Mouse (Mus musculus): ENCODE results near the gene Klc3. TPM values are rescaled to one million over a fixed set of nuclear protein-coding genes. Genes with fewer than 3 reads are reported as not detected.

Klc3 gene
- polyA plus RNA-seq, 1 experiment from 2014 or later = 7.5 TPM

DNA sequence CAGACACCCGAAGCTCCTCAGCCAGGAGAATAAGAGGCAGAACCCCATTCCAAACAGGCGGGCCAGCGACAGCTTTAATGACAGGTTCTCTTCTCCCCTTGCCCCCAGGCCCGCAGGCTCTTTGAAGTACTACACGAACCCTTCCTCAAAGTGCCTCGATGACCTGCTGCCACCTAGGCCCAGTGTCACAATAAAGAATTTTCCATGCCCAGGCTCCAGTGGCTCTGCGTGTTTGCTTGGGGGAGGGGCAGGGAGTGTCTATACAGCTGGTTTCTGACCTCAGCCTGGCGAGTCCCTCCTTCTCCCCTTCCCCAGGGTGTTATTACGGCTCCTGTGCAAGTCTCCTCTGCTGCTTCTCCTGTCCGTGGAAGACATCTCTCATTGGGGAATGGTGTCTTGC, 47.6 kb downstream of the Klc3 start:
- 74% methylated on average over 10 of the region's 10 CpGs for WGBS
- Histone ChIP-seq H3K9ac (no peak overlapping the region), H3K4me3 (ENCODE audit: low read depth, low read length) (no peak overlapping the region), H3K27me3 (ENCODE audit: insufficient read depth, low read length) (no peaks in the 10 kb centered on the region), H3K36me3 (ENCODE audit: insufficient read depth) (peaks cover 57% of the 10 kb centered on the region), H3K4me1 (ENCODE audit: insufficient read depth) (no peaks in the 10 kb centered on the region), H3K27ac (ENCODE audit: low read depth) (no peak overlapping the region), H3K9me3 (ENCODE audit: low read depth, low read length) (no peaks in the 10 kb centered on the region), H3K4me2 (no peak overlapping the region)
- no peak for DNase-seq
- no peak for TF ChIP-seq CTCF (IDR thresholded peaks at IDR 0.05; ENCODE audit: low read depth)
- no peak for ATAC-seq (ENCODE audit: insufficient read depth)

DNA sequence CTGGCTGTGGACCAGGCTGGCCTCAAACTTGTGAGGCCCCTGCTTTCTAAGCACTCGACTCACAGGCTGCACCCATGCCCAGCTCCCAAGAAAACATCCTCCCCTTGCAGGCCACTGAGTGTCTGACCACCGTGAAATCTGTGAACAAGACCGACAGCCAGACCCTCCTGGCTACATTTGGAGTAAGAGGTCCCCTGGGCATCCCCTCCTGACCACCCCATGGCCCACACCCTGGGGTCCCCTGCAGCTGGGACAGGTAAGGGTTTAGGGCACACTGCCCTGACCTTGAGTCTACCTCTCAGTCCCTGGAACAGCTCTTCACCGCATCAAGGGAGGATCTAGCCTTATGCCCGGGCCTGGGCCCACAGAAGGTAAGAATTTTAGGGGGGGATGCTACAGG, 48.9 kb downstream of the Klc3 start:
- H3K4me1 ChIP-seq (ENCODE audit: insufficient read depth) = no peaks in the 10 kb centered on the region
- ATAC-seq (ENCODE audit: insufficient read depth) (no peak), DNase-seq (no peak)
- H3K9ac ChIP-seq = no peak overlapping the region
- no peak overlapping the region for H3K27ac ChIP-seq (ENCODE audit: low read depth)
- no peak overlapping the region for H3K4me3 ChIP-seq (ENCODE audit: low read depth, low read length)
- H3K4me2 ChIP-seq = no peak overlapping the region
- peaks cover 67% of the 10 kb centered on the region for H3K36me3 ChIP-seq (ENCODE audit: insufficient read depth)
- H3K27me3 ChIP-seq (ENCODE audit: insufficient read depth, low read length) = no peaks in the 10 kb centered on the region
- no peak for TF ChIP-seq CTCF (IDR thresholded peaks at IDR 0.05; ENCODE audit: low read depth)
- no peaks in the 10 kb centered on the region for H3K9me3 ChIP-seq (ENCODE audit: low read depth, low read length)
- WGBS = 84% methylated on average over 5 of the region's 5 CpGs

DNA sequence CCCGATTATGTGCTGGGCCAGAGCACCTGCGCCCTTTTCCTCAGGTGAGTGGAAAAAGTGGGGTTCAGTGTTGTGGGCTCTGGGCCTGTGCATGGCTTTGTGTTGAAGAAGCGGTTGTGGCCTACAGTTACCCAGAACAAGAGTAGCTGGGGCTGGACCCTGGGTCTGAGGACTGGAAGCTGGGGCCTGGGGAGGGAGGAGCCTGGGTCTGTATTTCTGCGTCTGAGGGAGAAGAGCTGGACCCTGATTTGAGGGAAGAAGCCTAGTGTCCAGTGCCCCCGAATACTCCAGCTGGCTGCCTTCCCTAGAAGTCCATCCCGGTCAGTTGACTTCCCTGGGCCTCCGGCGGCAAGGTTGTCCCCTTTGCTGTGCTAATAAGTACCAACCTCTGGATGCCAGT, 53.7 kb downstream of the Klc3 start:
- 88% methylated on average over 8 of the region's 8 CpGs for WGBS
- Histone ChIP-seq H3K27me3 (ENCODE audit: insufficient read depth, low read length) (no peaks in the 10 kb centered on the region), H3K4me1 (ENCODE audit: insufficient read depth) (no peaks in the 10 kb centered on the region), H3K9ac (no peak overlapping the region), H3K4me3 (ENCODE audit: low read depth, low read length) (no peak overlapping the region), H3K9me3 (ENCODE audit: low read depth, low read length) (no peaks in the 10 kb centered on the region), H3K4me2 (no peak overlapping the region), H3K36me3 (ENCODE audit: insufficient read depth) (peaks cover 61% of the 10 kb centered on the region), H3K27ac (ENCODE audit: low read depth) (no peak overlapping the region)
- no peak for TF ChIP-seq CTCF (IDR thresholded peaks at IDR 0.05; ENCODE audit: low read depth)
- no peak for DNase-seq
- no peak for ATAC-seq (ENCODE audit: insufficient read depth)

DNA sequence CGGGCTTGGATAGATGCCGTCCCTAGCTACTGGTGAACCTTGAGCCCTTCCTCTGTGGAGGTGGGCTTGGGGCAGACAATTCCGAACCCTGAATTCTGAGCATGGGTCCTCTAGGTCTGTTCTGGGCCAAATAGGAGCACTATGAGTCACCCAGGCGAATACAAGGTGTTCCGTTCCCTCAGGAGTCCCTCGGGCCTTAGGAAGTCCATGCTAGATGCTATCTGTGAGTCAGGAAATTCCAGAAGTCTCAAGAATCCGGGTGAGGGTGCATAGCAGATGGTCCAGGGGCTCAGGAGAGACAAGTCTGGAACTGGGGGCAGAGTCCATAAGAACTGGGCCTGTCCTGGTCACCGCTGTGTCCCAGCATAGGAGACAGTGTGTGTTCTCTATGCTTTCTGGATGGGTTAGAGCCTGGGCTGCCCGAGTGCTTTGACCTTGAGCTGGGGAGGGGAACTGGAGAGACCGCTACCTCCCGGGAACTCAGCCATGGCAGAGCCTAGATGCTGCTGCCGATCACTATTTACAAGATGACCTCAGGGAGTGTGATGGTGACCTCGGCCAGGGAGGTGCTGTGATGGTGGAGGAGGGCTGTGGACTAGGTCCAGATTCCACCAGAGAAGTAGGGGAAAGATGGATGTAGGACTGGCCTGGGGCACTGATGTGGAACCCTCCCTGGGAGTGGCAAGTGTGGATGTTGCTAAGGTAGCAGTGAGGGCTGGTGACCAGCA, 54.6 kb downstream of the Klc3 start:
- no peak overlapping the region for H3K4me3 ChIP-seq (ENCODE audit: low read depth, low read length)
- no peak for TF ChIP-seq CTCF (IDR thresholded peaks at IDR 0.05; ENCODE audit: low read depth)
- H3K36me3 ChIP-seq (ENCODE audit: insufficient read depth) = peaks cover 52% of the 10 kb centered on the region
- no peaks in the 10 kb centered on the region for H3K27me3 ChIP-seq (ENCODE audit: insufficient read depth, low read length)
- WGBS = 82% methylated on average over 13 of the region's 13 CpGs
- DNase-seq (no peak), ATAC-seq (ENCODE audit: insufficient read depth) (no peak)
- H3K9me3 ChIP-seq (ENCODE audit: low read depth, low read length) = no peaks in the 10 kb centered on the region
- no peak overlapping the region for H3K9ac ChIP-seq
- H3K27ac ChIP-seq (ENCODE audit: low read depth) = no peak overlapping the region
- no peaks in the 10 kb centered on the region for H3K4me1 ChIP-seq (ENCODE audit: insufficient read depth)
- no peak overlapping the region for H3K4me2 ChIP-seq

DNA sequence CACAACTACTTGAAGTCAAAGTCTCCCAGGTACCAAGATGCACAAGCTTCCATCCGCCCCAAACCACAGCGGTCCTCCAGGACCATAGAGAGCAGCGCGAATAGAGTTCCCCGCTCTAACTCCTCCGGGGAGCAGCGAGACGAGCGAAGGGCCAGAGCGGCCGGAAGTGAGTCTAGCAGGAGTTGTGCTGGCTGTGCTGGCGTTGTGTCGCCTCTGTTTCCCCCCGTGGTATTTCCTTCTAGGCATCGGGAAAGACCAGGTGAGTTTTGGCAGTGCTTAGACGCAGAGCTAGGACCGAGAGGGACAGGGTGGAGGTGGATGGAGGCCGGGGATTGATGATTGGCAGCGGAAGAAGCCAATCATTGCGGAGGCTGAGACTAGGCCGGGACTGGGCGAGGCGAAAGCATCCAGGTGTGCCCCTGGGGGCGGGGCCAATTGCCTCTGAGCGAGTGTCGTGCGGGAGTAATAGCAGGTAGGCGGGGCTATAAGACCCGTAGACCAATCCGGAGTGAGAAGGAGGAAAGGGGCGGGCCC, 58.9 kb downstream of the Klc3 start:
- WGBS = under 1% methylated on average over 31 of the region's 31 CpGs
- H3K27ac ChIP-seq (ENCODE audit: low read depth) = peak overlapping the region; percentile 88; the same call in 1 of the 2 replicates
- no peaks in the 10 kb centered on the region for H3K9me3 ChIP-seq (ENCODE audit: low read depth, low read length)
- DNase-seq (peak; percentile 97), ATAC-seq (ENCODE audit: insufficient read depth) (peak; percentile 89)
- TF ChIP-seq CTCF (IDR thresholded peaks at IDR 0.05; ENCODE audit: low read depth) = 0 out of 2 replicates have a peak, but pooled peaks have one; percentile 2
- peak overlapping the region; percentile 70 for H3K9ac ChIP-seq
- peak overlapping the region; percentile 70 for H3K4me3 ChIP-seq (ENCODE audit: low read depth, low read length)
- peak overlapping the region; percentile 83 for H3K4me2 ChIP-seq
- H3K27me3 ChIP-seq (ENCODE audit: insufficient read depth, low read length) = peaks cover 12% of the 10 kb centered on the region
- H3K36me3 ChIP-seq (ENCODE audit: insufficient read depth) = peaks cover 19% of the 10 kb centered on the region
- H3K4me1 ChIP-seq (ENCODE audit: insufficient read depth) = no peaks in the 10 kb centered on the region; the same call in 1 of the 2 replicates

MicroRNAs within 50 kb of the gene (microRNA counts, 519-probe panel; counts per million panel counts)
- microRNA mmu-miR-343 = 30.5 counts per million

Small RNA genes within 50 kb of the gene (microRNA-seq; reads per million reads assigned to microRNA genes)
- not detected for gene Mir343 (ENCODE audit: borderline number of aligned reads)

Other genes starting within 250 kb of the Klc3 start
- gene Gipr, start 238.0 kb downstream of the Klc3 start, polyA plus RNA-seq (2014; fragmentation: Nextera tagmentation; extraction: Ambion mirVana) = 0.26 and 0.85 TPM in 2 replicates
- gene Eml2, start 227.7 kb downstream of the Klc3 start, polyA plus RNA-seq (2014; fragmentation: Nextera tagmentation; extraction: Ambion mirVana) = 2.6 and 2.7 TPM in 2 replicates
- 1.6 and 2.2 TPM in 2 replicates for gene Gpr4, start 191.6 kb downstream of the Klc3 start, polyA plus RNA-seq (2014; fragmentation: Nextera tagmentation; extraction: Ambion mirVana)
- gene Opa3, start 175.8 kb downstream of the Klc3 start, polyA plus RNA-seq (2014; fragmentation: Nextera tagmentation; extraction: Ambion mirVana) = 38.0 and 39.4 TPM in 2 replicates
- gene Vasp, start 132.3 kb downstream of the Klc3 start, polyA plus RNA-seq (2014; fragmentation: Nextera tagmentation; extraction: Ambion mirVana) = 88.9 and 95.3 TPM in 2 replicates
- not detected in 2 replicates for gene Ppm1n, start 124.0 kb downstream of the Klc3 start, polyA plus RNA-seq (2014; fragmentation: Nextera tagmentation; extraction: Ambion mirVana)
- gene Rtn2, start 121.5 kb downstream of the Klc3 start, polyA plus RNA-seq (2014; fragmentation: Nextera tagmentation; extraction: Ambion mirVana) = 8.0 and 9.1 TPM in 2 replicates
- not detected in 2 replicates for gene Fosb, start 94.1 kb downstream of the Klc3 start, polyA plus RNA-seq (2014; fragmentation: Nextera tagmentation; extraction: Ambion mirVana)
- gene Ercc1, start 59.3 kb downstream of the Klc3 start, polyA plus RNA-seq (2014; fragmentation: Nextera tagmentation; extraction: Ambion mirVana) = 88.6 and 90.5 TPM in 2 replicates
- gene Cd3eap, start 44.6 kb downstream of the Klc3 start, polyA plus RNA-seq (2014; fragmentation: Nextera tagmentation; extraction: Ambion mirVana) = 21.3 and 24.2 TPM in 2 replicates
- gene Ppp1r13l, start 44.4 kb downstream of the Klc3 start, polyA plus RNA-seq (2014; fragmentation: Nextera tagmentation; extraction: Ambion mirVana) = 5.4 and 7.9 TPM in 2 replicates
- gene Ercc2, start 22.1 kb downstream of the Klc3 start, polyA plus RNA-seq (2014; fragmentation: Nextera tagmentation; extraction: Ambion mirVana) = 11.4 and 12.1 TPM in 2 replicates
- 2.8 and 11.1 TPM in 2 replicates for gene Ckm, start 672 bp upstream of the Klc3 start, polyA plus RNA-seq (2014; fragmentation: Nextera tagmentation; extraction: Ambion mirVana)
- 8.7 and 11.1 TPM in 2 replicates for gene Mark4, start 54.7 kb upstream of the Klc3 start, polyA plus RNA-seq (2014; fragmentation: Nextera tagmentation; extraction: Ambion mirVana)
- gene Exoc3l2, start 59.2 kb upstream of the Klc3 start, polyA plus RNA-seq (2014; fragmentation: Nextera tagmentation; extraction: Ambion mirVana) = 1.7 and 2.2 TPM in 2 replicates
- gene Bloc1s3, start 104.3 kb upstream of the Klc3 start, polyA plus RNA-seq (2014; fragmentation: Nextera tagmentation; extraction: Ambion mirVana) = 1.1 and 1.7 TPM in 2 replicates
- gene Trappc6a, start 104.3 kb upstream of the Klc3 start, polyA plus RNA-seq (2014; fragmentation: Nextera tagmentation; extraction: Ambion mirVana) = 77.3 and 83.5 TPM in 2 replicates
- gene Nkpd1, start 113.7 kb upstream of the Klc3 start, polyA plus RNA-seq (2014; fragmentation: Nextera tagmentation; extraction: Ambion mirVana) = 0.11 TPM in 2 replicates
- 4.7 and 6.2 TPM in 2 replicates for gene Ppp1r37, start 159.0 kb upstream of the Klc3 start, polyA plus RNA-seq (2014; fragmentation: Nextera tagmentation; extraction: Ambion mirVana)
- 0.27 and 0.38 TPM in 2 replicates for gene Zfp296, start 173.2 kb upstream of the Klc3 start, polyA plus RNA-seq (2014; fragmentation: Nextera tagmentation; extraction: Ambion mirVana)
- 180 and 183 TPM in 2 replicates for gene Gemin7, start 173.5 kb upstream of the Klc3 start, polyA plus RNA-seq (2014; fragmentation: Nextera tagmentation; extraction: Ambion mirVana)
- 46.9 and 51.5 TPM in 2 replicates for gene Clasrp, start 200.4 kb upstream of the Klc3 start, polyA plus RNA-seq (2014; fragmentation: Nextera tagmentation; extraction: Ambion mirVana)
- gene Relb, start 225.3 kb upstream of the Klc3 start, polyA plus RNA-seq (2014; fragmentation: Nextera tagmentation; extraction: Ambion mirVana) = 7.3 TPM in 2 replicates